Mouse (Mus musculus) liver, embryonic 16.5 days (tissue): ENCODE measurements around the gene Slc44a2. TPM values are rescaled to one million over a fixed set of nuclear protein-coding genes. Genes with fewer than 3 reads are reported as not detected.

Source experiments
- ATAC-seq: fragments of 200-750 bp; cut with Nextera tagmentation; 2 replicates; pipeline ENCODE4 v1.8.0; 2017; ENCODE audit warnings: low read depth, mild to moderate bottlenecking, moderate number of reproducible peaks, moderate library complexity
- H3K27ac ChIP-seq: fragments of 300-500 bp; sonication (generic); 2 replicates; pipeline ENCODE4 v1.5.1; 2014; ENCODE audit warnings: mild to moderate bottlenecking, low read length
- H3K27me3 ChIP-seq: fragments of 300-500 bp; sonication (generic); 2 replicates; pipeline ENCODE4 v1.6.1; 2014; ENCODE audit warnings: low read depth, low read length, mixed read lengths; ENCODE audit not compliant: control insufficient read depth, insufficient read depth
- H3K36me3 ChIP-seq: fragments of 300-500 bp; sonication (generic); 2 replicates; pipeline ENCODE4 v1.6.1; 2014; ENCODE audit warnings: mild to moderate bottlenecking; ENCODE audit not compliant: control insufficient read depth, insufficient read depth
- H3K4me1 ChIP-seq: fragments of 300-500 bp; sonication (generic); 2 replicates; pipeline ENCODE4 v1.6.1; 2014; ENCODE audit warnings: low read depth, low read length, mixed read lengths; ENCODE audit not compliant: control insufficient read depth
- H3K4me2 ChIP-seq: fragments of 300-500 bp; sonication (generic); 2 replicates; pipeline ENCODE4 v1.6.1; 2014; ENCODE audit warnings: low read depth, low read length, mixed read lengths
- H3K4me3 ChIP-seq: fragments of 300-500 bp; sonication (generic); 2 replicates; pipeline ENCODE4 v1.5.1; 2014; ENCODE audit warnings: low read depth, mild to moderate bottlenecking, low read length
- H3K9ac ChIP-seq: fragments of 300-500 bp; sonication (generic); 2 replicates; pipeline ENCODE4 v1.6.1; 2014; ENCODE audit warnings: low read depth, low read length
- H3K9me3 ChIP-seq: fragments of 300-500 bp; sonication (generic); replicated peaks from 2 replicates; pipeline ENCODE4 v1.6.1; 2016; ENCODE audit warnings: low read length; ENCODE audit not compliant: control insufficient read depth
- WGBS: fragments of 180-500 bp; shearing (Covaris S2); extraction: QIAGEN DNeasy Blood & Tissue Kit; methylation state at CpG from one replicate; pipeline ENCODE4 v1.1.7; 2014; ENCODE audit not compliant: insufficient replicate concordance; 5-methylcytosine and 5-hydroxymethylcytosine counted together
- polyA plus RNA-seq: library from polyadenylated mRNA; unstranded; fragments of >200 nt; fragmentation: Nextera tagmentation; extraction: Ambion mirVana; gene quantifications from 2 replicates; pipeline ENCODE4 v1.2.1, GENCODE M21; 2015

Gene Slc44a2
- polyA plus RNA-seq, 1 experiment from 2014 or later, result 16.9 TPM

DNA sequence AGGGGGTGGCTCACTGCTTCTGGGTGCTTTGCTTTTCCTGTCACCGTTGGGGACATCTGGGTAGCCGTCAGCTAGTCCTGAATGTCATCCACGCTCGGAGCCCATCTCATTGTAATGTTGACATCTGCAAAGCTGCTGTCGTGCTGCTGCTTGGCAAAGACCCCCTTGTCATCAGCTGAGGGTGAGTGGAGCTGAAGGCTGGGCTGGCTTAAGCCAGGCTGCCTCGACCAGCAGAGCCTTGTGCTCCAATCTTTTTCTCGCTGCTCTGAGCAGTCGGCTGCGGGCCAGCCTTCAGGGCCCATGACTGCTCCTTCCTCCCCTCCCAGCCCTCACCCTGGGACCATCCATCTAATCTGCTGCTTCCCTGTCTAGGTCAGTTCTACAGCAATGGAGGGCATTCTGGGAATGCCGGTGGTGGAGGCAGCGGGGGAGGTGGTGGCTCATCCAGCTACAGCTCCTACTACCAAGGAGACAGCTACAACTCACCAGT lies 82.3 kb downstream of the Slc44a2 start:
- no peaks in the 10 kb centered on the region for H3K9me3 ChIP-seq
- no peak overlapping the region for H3K4me2 ChIP-seq
- H3K27ac ChIP-seq, result no peak overlapping the region
- WGBS, result 85% methylated on average over 11 of the region's 11 CpGs
- H3K4me1 ChIP-seq, result no peaks in the 10 kb centered on the region
- peaks cover 53% of the 10 kb centered on the region for H3K36me3 ChIP-seq
- H3K4me3 ChIP-seq, result no peak overlapping the region
- no peaks in the 10 kb centered on the region for H3K27me3 ChIP-seq
- H3K9ac ChIP-seq, result no peak overlapping the region
- ATAC-seq, result no peak

DNA sequence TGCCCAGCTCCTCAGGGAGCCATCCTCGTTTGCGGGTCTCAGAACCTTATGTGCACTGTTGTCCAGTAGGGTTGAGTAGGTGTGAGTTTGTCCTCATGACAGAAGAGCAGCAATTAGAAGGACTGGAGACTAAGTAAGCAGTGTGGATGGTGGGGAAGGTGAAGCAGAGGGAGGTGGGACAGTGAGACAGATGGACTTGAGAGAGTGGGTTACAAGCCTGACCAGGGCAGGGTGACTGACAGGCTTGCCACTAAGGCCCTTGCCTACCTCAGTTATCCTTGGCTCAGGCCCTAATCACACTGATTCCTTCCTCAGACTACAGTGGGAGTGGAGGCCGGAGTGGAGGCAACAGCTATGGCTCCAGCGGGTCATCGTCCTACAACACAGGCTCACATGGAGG lies 83.2 kb downstream of the Slc44a2 start:
- WGBS, result 91% methylated on average over 5 of the region's 5 CpGs
- no peaks in the 10 kb centered on the region for H3K4me1 ChIP-seq
- no peak overlapping the region for H3K4me2 ChIP-seq
- no peak overlapping the region for H3K9ac ChIP-seq
- H3K27ac ChIP-seq, result no peak overlapping the region
- H3K4me3 ChIP-seq, result no peak overlapping the region
- no peaks in the 10 kb centered on the region for H3K9me3 ChIP-seq
- ATAC-seq, result no peak
- peaks cover 49% of the 10 kb centered on the region for H3K36me3 ChIP-seq
- no peaks in the 10 kb centered on the region for H3K27me3 ChIP-seq

Other genes with a start within 250 kb of the Slc44a2 start
- gene Gm49373, start 247.6 kb upstream of the Slc44a2 start, polyA plus RNA-seq, result 0.18 and 0.20 TPM in 2 replicates
- gene Fdx1l, start 247.1 kb upstream of the Slc44a2 start, polyA plus RNA-seq, result 26.5 and 26.6 TPM in 2 replicates
- gene Gm38431, start 228.7 kb upstream of the Slc44a2 start, polyA plus RNA-seq, result 0.85 and 1.6 TPM in 2 replicates
- 17.6 and 19.8 TPM in 2 replicates for gene Raver1, start 228.7 kb upstream of the Slc44a2 start, polyA plus RNA-seq
- gene Tyk2, start 189.5 kb upstream of the Slc44a2 start, polyA plus RNA-seq, result 8.0 and 8.9 TPM in 2 replicates
- gene Cdc37, start 170.7 kb upstream of the Slc44a2 start, polyA plus RNA-seq, result 104 and 106 TPM in 2 replicates
- 1.6 and 1.9 TPM in 2 replicates for gene Pde4a, start 155.0 kb upstream of the Slc44a2 start, polyA plus RNA-seq
- gene Keap1, start 81.3 kb upstream of the Slc44a2 start, polyA plus RNA-seq, result 26.2 and 27.7 TPM in 2 replicates
- 0.13 and 0.14 TPM in 2 replicates for gene S1pr5, start 72.3 kb upstream of the Slc44a2 start, polyA plus RNA-seq
- gene Atg4d, start 55.4 kb upstream of the Slc44a2 start, polyA plus RNA-seq, result 90.4 and 95.3 TPM in 2 replicates
- gene Kri1, start 32.7 kb upstream of the Slc44a2 start, polyA plus RNA-seq, result 5.5 and 8.1 TPM in 2 replicates
- 120 and 128 TPM in 2 replicates for gene Cdkn2d, start 29.3 kb upstream of the Slc44a2 start, polyA plus RNA-seq
- 0.08 and 1.1 TPM in 2 replicates for gene Ap1m2, start 8.4 kb upstream of the Slc44a2 start, polyA plus RNA-seq
- 34.9 and 37.2 TPM in 2 replicates for gene Ilf3, start 47.2 kb downstream of the Slc44a2 start, polyA plus RNA-seq
- gene Qtrt1, start 91.1 kb downstream of the Slc44a2 start, polyA plus RNA-seq, result 14.6 and 15.8 TPM in 2 replicates
- gene Dnm2, start 104.2 kb downstream of the Slc44a2 start, polyA plus RNA-seq, result 50.0 and 50.4 TPM in 2 replicates
- 27.3 and 29.8 TPM in 2 replicates for gene Tmed1, start 189.6 kb downstream of the Slc44a2 start, polyA plus RNA-seq
- gene AB124611, start 205.5 kb downstream of the Slc44a2 start, polyA plus RNA-seq, result 9.6 and 11.3 TPM in 2 replicates
- gene Carm1, start 226.2 kb downstream of the Slc44a2 start, polyA plus RNA-seq, result 7.0 and 9.3 TPM in 2 replicates